Mouse (Mus musculus) layer of hippocampus, adult 2 months (tissue): ENCODE measurements around the gene Olfr632. TPM values are rescaled to one million over a fixed set of nuclear protein-coding genes. Genes with fewer than 3 reads are reported as not detected.
"Not testable (repeated sequence)": the region's sequence is repeated elsewhere in the genome, so short reads cannot be mapped to it uniquely, and the experiment has no call there.

ENCODE experiments used
- DNase-seq, 2 experiments: peaks; one replicate each; pipeline ENCODE4 v3.0.0; 2022; ENCODE audit warnings: low spot score in 2 of 2
- H3K27ac ChIP-seq: fragments of 200-600 bp; 2 replicates; pipeline ENCODE4 v1.8.1; 2022
- H3K4me3 ChIP-seq: fragments of 200-600 bp; 2 replicates; pipeline ENCODE4 v1.8.1; 2022; ENCODE audit warnings: mild to moderate bottlenecking
- CTCF ChIP-seq: fragments of 200-600 bp; conservative IDR thresholded peaks from 2 replicates; pipeline ENCODE4 v1.8.1; 2022; ENCODE audit warnings: antibody characterized with exemption, mild to moderate bottlenecking, moderate library complexity
- long read RNA-seq, 2 experiments: library from polyadenylated mRNA; stranded (forward); transcript quantifications; one replicate each; pipeline ENCODE4 v2.0.0; 2021; ENCODE audit warnings: borderline mapping rate in 2 of 2
- total RNA-seq, 2 experiments: library from RNA; stranded (reverse); gene quantifications; 2 replicates each; pipeline ENCODE4 v1.2.3; 2021

Olfr632 gene
- not detected for total RNA-seq
- long read RNA-seq, experiment 1 = 0 reads
- long read RNA-seq, experiment 2 = 0 reads

DNA sequence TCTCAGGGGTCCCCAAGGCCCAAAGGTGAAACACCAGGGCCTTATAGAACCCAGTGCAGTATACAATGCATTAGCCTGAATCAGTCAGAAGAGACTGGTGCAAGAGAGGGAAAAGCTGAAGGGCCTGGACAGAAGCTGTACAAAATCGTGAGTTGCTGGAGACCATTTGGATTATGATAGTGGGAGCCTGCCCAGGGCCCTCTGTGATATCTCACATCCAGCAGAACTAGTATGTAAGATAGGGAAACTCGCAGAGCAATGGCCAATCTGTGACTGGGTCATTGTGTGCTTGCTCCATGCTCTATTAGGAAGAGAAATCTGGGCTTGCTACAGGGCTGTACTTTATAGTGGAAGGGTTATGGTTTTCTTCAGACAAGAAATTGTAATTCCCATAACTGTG lies at the start of gene Olfr632:
Gene Olfr632, plus strand, starts transcription at position 84 of the 400 bp plus-strand sequence.
- no peak for DNase-seq

DNA sequence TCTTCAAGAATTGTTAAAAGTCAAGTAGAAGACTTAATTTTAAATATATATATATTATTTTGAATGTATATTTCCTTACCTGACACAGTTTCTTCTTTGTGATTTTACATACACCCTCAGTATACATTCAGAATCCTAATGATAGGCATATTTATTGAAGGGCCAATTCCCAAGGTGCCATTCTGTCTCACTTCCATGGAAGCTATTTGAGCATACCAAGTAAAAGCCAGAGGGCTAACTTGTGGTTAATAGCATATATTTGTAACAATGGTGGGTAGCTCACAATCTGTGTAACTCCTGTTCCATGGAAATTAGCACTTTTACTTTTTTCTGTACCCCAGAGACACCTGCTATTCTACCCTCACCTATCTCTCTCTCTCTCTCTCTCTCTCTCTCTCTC lies 48.0 kb upstream of the Olfr632 start, which contains the start of gene Olfr66:
Gene Olfr66, minus strand, starts transcription at position 101 of the 400 bp plus-strand sequence.
- Histone ChIP-seq H3K4me3 (no peak within 1 kb of the TSS), H3K27ac (no peak within 1 kb of the TSS)
- DNase-seq = no peak
- TF ChIP-seq CTCF = no peak

More for the DNA sequence above, at the start of gene Olfr632:
- H3K27ac ChIP-seq = no peak within 1 kb of the TSS
- no peak for TF ChIP-seq CTCF
- no peak within 1 kb of the TSS for H3K4me3 ChIP-seq

DNA sequence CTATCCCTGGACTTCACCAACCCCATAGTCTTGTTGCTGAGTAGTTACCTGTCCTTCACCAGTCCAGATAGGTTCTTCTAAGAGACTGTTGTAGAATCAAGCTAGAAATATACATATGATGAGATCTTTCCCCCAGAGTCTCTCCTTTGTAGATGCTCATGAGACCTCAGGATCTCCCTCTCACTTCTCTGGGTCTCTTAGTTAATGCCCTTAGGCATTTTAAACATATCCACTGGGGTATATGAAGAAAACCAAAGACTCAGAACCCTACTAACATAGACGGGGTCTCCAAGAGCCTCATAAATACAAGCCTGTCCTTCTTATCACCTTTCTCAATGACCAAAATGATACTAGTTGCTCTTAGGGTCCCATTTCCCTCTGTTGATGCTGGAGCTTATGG lies 39.8 kb upstream of the Olfr632 start, which contains the start of gene Olfr64:
Gene Olfr64, minus strand, starts transcription at position 101 of the 400 bp plus-strand sequence.
- Histone ChIP-seq H3K4me3 (no peak within 1 kb of the TSS), H3K27ac (no peak within 1 kb of the TSS)
- no peak for TF ChIP-seq CTCF
- DNase-seq = no peak

DNA sequence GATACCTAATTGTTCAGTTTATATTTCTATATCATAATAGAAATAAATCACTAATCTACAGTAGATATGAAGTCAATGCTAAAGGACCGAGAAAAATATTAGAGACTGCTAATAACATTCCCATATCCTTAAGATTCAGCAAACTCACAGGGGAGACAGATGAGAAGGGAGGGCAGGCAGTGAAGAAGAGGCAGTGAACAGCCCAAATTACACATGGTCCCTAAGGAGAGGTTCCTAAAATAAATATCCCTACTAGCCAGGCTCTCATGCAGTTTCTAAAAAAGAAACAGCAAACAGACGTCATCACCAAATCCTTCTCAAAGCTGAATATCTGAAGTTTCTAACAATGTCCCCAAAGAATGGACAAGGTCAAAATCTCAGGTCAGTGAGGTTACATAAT lies 31.0 kb upstream of the Olfr632 start, which contains the start of gene Olfr65:
Gene Olfr65, plus strand, starts transcription at position 301 of the 400 bp plus-strand sequence.
- DNase-seq = no peak
- Histone ChIP-seq H3K4me3 (no peak within 1 kb of the TSS), H3K27ac (no peak within 1 kb of the TSS)
- no peak for TF ChIP-seq CTCF

DNA sequence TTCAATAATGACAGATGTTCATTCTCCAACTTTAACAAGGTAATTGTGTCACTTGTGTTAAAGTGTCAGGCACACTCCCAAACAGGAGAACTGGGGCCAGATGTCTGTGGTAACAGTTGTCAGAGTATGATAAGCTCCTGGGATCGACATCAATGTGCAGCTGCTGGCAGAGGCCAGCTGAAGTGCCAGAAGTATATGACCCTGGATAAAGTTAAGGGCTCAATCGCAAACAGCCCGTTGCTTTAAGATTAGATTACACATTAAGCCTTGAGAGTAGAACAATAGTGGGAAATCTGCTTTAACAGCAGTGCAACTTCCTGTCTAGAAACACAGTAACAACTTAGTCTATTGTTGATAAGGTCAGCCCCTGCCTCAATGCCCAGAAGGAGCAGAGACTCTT lies 24.1 kb upstream of the Olfr632 start:
- no peak for DNase-seq
- Histone ChIP-seq H3K27ac (no peak overlapping the region), H3K4me3 (no peak overlapping the region)
- no peak for TF ChIP-seq CTCF

DNA sequence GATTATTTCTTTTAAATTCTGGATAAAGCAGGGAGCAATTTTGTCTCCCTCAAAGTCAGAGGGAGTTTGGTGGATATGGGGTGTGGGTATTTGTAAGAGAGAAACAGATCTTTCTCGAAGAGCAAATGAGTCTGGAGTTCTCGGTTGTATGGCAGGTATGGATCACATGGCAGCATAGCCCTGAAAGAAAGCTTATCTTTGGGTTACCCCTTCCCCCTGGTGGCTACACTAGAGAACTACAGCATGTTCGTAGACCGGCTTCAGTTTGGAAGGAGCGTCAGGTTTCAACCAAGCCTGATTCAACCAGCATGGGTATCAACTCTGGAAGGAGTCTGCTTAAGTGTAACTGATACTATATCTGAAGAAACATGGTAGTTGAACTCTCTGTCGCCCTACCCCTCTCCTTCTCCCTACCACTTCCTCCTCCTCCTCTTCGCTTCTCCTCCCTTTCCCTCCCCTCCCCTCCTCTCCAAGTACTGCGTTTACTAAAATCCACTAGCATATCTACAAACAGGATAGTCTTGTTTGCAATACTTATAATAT lies 21.1 kb upstream of the Olfr632 start:
- H3K27ac ChIP-seq = no peak overlapping the region
- TF ChIP-seq CTCF = peak; percentile 38
- H3K4me3 ChIP-seq = no peak overlapping the region
- no peak for DNase-seq

DNA sequence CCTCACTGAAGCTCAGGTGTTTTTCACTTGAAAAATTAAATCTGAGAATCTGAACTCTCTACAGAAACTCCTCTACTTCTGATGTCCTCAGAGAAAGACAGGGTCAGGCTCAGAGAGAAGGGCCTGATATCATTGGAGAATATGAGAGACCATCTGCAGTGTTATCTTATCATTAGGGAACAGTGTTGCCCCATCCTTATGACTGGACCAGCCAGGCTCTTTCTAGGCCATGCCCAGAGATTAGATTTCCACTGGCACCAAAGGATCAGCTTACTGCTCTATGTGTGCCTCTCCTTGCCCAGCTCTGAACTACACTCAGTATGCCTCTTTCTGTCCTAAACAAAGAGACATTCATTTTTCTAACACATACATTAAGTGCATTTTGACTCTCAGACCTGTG lies 18.8 kb upstream of the Olfr632 start:
- Histone ChIP-seq H3K4me3 (no peak overlapping the region), H3K27ac (no peak overlapping the region)
- DNase-seq = no peak
- TF ChIP-seq CTCF = no peak

DNA sequence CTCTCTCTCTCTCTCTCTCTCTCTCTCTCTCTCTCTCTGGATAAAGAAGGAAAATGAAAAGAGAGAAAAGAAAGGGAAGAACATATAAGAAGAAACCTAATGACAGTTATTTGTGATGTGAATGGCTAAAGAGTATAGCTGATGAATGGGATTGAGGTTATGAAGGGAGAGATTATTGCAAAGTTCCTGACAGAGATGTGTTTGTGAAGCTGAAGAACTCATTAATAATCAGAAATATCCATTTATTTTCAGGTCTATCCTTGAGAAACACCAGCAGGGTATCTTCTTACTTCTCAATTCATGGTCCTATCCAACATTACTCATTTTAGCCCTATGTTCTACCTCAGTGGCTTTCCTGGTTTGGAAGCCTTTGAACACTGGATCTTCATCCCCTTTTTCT lies 5.6 kb upstream of the Olfr632 start, which contains the start of gene Olfr631:
Gene Olfr631, plus strand, starts transcription at position 301 of the 400 bp plus-strand sequence.
- no peak for TF ChIP-seq CTCF
- H3K27ac ChIP-seq = no peak within 1 kb of the TSS
- H3K4me3 ChIP-seq = no peak within 1 kb of the TSS
- DNase-seq = no peak

DNA sequence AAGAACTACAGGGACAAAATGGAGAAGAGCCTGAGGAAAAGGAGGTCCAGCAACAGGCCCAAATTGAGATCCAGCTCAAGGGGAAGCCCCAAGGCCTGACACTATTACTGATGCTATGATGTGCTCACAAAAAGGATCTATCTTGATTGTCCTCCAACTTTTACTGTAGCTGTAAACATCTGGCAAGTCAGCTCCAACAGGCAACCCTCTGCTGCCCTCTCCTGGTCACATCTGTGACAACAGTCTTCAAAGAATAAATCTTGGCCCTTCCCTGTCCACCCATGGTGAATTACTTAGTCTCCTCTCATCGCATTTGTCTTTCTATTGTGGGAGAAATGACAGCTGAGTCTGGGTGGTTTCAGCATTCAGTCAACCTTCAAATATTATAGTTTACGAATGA lies 8.6 kb downstream of the Olfr632 start:
- peak in 1 of 2 experiments; percentile 9 for DNase-seq
- no peak overlapping the region for H3K4me3 ChIP-seq
- peak; percentile 66 for TF ChIP-seq CTCF
- H3K27ac ChIP-seq = no peak overlapping the region

DNA sequence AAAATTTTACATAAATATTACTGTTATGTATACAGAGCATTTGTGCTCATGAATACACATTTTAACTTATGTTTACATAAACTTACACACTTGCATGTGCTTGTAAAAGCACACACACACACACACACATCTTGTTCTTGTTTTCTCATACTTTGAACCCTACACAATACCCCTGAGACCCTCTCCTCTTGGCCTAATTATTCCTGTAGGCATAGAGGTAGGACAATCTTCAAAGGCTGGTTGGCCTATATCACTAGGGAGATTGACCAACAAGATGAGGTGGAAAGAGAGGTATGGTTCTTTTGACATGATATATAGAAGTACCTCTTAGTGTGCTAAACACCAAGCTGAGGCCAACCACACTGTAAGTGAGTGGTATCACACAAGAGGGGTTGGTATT lies 10.0 kb downstream of the Olfr632 start, which contains the start of gene Olfr633:
Gene Olfr633, plus strand, starts transcription at position 301 of the 400 bp plus-strand sequence.
- no peak for TF ChIP-seq CTCF
- no peak for DNase-seq
- H3K27ac ChIP-seq = no peak within 1 kb of the TSS
- H3K4me3 ChIP-seq = no peak within 1 kb of the TSS

DNA sequence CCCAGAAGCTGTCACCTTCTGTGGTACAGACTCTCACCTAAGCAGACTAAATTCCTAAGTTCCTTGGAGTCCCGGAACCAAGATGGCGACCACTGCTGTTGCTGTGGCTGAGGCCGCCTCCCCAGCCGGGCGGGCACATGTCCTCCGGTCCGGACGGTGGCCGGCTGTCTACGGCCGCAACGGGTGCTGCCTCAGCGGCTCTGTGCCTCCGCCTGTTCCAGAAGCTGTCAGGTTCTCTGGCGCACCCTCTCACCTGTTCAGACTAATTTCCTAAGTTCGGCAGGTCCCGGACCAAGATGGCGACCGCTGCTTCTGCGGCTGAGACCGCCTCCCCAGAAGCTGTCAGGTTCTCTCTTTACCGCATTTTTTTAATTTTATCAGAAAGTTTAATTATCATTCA lies 32.7 kb downstream of the Olfr632 start:
- not testable (repeated sequence) for DNase-seq

DNA sequence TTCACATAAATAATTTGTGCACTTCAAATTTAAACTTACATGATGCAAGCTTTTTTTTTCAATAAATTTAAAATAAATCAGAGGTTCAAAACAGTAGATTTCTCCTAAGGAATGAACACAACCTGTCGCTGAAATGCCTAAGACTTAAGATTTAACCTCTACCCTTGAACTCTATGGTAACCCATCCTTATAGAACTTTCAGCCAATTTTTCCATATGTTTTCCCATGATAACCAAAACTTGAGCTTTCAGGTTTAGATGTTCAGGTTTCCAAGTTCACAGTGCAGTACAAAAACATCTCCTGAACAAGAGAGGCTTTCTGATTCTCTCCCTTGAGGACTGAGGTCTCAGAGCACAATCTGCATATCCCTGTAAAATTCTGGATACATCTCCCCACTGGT lies 36.7 kb downstream of the Olfr632 start, which contains the start of gene Olfr635:
Gene Olfr635, plus strand, starts transcription at position 301 of the 400 bp plus-strand sequence.
- Histone ChIP-seq H3K27ac (no peak within 1 kb of the TSS), H3K4me3 (no peak within 1 kb of the TSS)
- TF ChIP-seq CTCF = no peak
- DNase-seq = no peak

More for the DNA sequence above, 32.7 kb downstream of the Olfr632 start:
- not testable (repeated sequence) for H3K27ac ChIP-seq, H3K4me3 ChIP-seq

DNA sequence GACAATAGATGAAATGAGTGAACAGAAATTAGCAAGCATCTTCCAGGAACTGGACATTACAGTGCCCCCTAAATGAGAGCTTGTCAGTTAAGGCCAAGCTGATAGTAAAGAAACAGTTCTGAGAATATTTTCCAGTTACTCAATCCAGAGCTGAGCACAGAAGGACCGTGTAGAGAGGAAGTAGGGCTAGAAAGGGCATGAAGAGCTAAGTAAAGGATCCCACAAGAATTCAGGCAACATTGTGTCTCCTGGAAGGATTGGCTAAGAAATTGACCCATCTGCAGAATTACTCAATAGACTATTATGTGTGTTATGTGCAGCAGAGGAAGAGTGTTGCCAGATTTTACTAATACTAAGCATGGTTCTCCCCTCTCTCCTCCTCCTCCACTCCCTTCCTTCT lies 37.6 kb downstream of the Olfr632 start:
- no peak for DNase-seq
- Histone ChIP-seq H3K4me3 (no peak overlapping the region), H3K27ac (no peak overlapping the region)
- no peak for TF ChIP-seq CTCF

Other genes starting within 250 kb of the Olfr632 start
- gene Olfr243, start 219.7 kb upstream of the Olfr632 start, total RNA-seq = not detected
- not detected for gene Olfr628, start 204.0 kb upstream of the Olfr632 start, total RNA-seq
- not detected for gene Olfr629, start 189.4 kb upstream of the Olfr632 start, total RNA-seq
- not detected for gene Olfr630, start 177.0 kb upstream of the Olfr632 start, total RNA-seq
- gene Olfr69, start 162.8 kb upstream of the Olfr632 start, total RNA-seq = not detected
- gene Olfr68, start 154.6 kb upstream of the Olfr632 start, total RNA-seq = not detected
- gene Olfr67, start 142.5 kb upstream of the Olfr632 start, total RNA-seq = not detected
- 10 to 100 TPM; 30.9 to 57.0 TPM for gene Hbb-bt, start 120.4 kb upstream of the Olfr632 start, total RNA-seq
- 100 to 1,000 TPM; 322 to 529 TPM for gene Hbb-bs, start 106.3 kb upstream of the Olfr632 start, total RNA-seq
- not detected for gene Hbb-bh2, start 93.8 kb upstream of the Olfr632 start, total RNA-seq
- gene Hbb-bh1, start 91.2 kb upstream of the Olfr632 start, total RNA-seq = not detected
- not detected for gene Hbb-y, start 81.1 kb upstream of the Olfr632 start, total RNA-seq
- not detected for gene Olfr66, start 48.1 kb upstream of the Olfr632 start, total RNA-seq
- gene Olfr64, start 39.9 kb upstream of the Olfr632 start, total RNA-seq = not detected
- gene Olfr65, start 30.9 kb upstream of the Olfr632 start, total RNA-seq = not detected
- gene Olfr631, start 5.5 kb upstream of the Olfr632 start, total RNA-seq = not detected
- gene Olfr633, start 10.1 kb downstream of the Olfr632 start, total RNA-seq = not detected
- under 1 TPM; 0.05 to 0.07 TPM for gene Olfr635, start 36.8 kb downstream of the Olfr632 start, total RNA-seq
- not detected for gene Olfr638, start 64.4 kb downstream of the Olfr632 start, total RNA-seq
- under 1 TPM; 0.07 to 0.10 TPM for gene Olfr639, start 83.0 kb downstream of the Olfr632 start, total RNA-seq
- gene Olfr640, start 91.2 kb downstream of the Olfr632 start, total RNA-seq = not detected
- not detected for gene Olfr641, start 101.1 kb downstream of the Olfr632 start, total RNA-seq
- not detected for gene Olfr642, start 118.3 kb downstream of the Olfr632 start, total RNA-seq
- gene 4930516K23Rik, start 127.1 kb downstream of the Olfr632 start, total RNA-seq = not detected
- not detected for gene Olfr644, start 137.5 kb downstream of the Olfr632 start, total RNA-seq
- gene Olfr645, start 151.1 kb downstream of the Olfr632 start, total RNA-seq = not detected
- gene Olfr646, start 170.5 kb downstream of the Olfr632 start, total RNA-seq = under 1 TPM in 1 of 2 experiments, not detected in 1; 0.18 TPM
- gene Ubqln5, start 195.5 kb downstream of the Olfr632 start, total RNA-seq = not detected
- not detected for gene Olfr643, start 203.1 kb downstream of the Olfr632 start, total RNA-seq
- not detected for gene Ubqln3, start 208.9 kb downstream of the Olfr632 start, total RNA-seq
- not detected for gene Ubqlnl, start 216.2 kb downstream of the Olfr632 start, total RNA-seq
- gene Olfm5, start 230.5 kb downstream of the Olfr632 start, total RNA-seq = not detected
- gene Olfr648, start 249.0 kb downstream of the Olfr632 start, total RNA-seq = under 1 TPM; 0.20 to 0.26 TPM